Mouse (Mus musculus) ES-Bruce4 (cell line): ENCODE measurements around the gene Frem2.

Source experiments
- CTCF ChIP-seq: IDR thresholded peaks from one replicate; pipeline ENCODE4 v1.8.1; 2011; ENCODE audit warnings: low read depth, low read length
- POLR2A ChIP-seq: IDR thresholded peaks from one replicate; pipeline ENCODE4 v1.8.1; 2011; ENCODE audit warnings: low read length; ENCODE audit not compliant: insufficient read depth

DNA sequence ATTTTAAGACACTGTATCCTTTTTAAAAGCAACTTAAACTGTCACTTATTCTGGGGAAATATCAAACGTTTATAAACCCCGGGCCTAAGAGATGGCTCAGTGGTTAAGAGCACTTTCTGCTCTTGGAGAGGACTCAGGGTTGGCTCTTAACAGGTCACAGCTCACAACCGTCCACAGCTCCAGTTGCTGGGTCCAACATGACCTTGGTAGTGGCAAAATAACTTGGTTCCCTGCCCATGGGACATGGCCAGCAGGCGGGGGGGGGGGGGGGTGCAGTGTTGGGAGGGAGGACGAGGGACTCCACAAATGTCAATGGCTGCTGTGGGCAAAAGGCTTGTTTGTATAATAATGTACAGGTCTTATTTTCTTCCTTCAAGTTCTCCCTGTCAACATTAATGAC is 189.8 kb downstream of the Frem2 start:
- no peak for TF ChIP-seq CTCF
- TF ChIP-seq POLR2A: no peak
